Mouse (Mus musculus) thymus, adult 2 months (tissue): ENCODE results near the gene Apoe.

Experiments used
- CTCF ChIP-seq: fragments of 200-500 bp; IDR thresholded peaks from 2 replicates; pipeline ENCODE4 v1.5.1; 2012; ENCODE audit warnings: mild to moderate bottlenecking, control low read depth, low read length, moderate library complexity, borderline replicate concordance; ENCODE audit not compliant: control insufficient read depth, poor library complexity, insufficient read depth; ENCODE audit errors: extremely low read depth
- POLR2A ChIP-seq: fragments of 200-500 bp; IDR thresholded peaks from 2 replicates; pipeline ENCODE4 v1.6.1; 2012; ENCODE audit warnings: mild to moderate bottlenecking, low read length, control low read depth, moderate library complexity; ENCODE audit not compliant: control insufficient read depth, poor library complexity, insufficient read depth; ENCODE audit errors: extremely low read depth

GRCm38 (mm10) chr7:19710650-19711049, 11.7 kb upstream of the Apoe start:
- no peak for TF ChIP-seq POLR2A
- no peak for TF ChIP-seq CTCF
